Mouse (Mus musculus) hindbrain, postnatal 0 days (tissue): ENCODE results near the gene Cfap77. TPM values are rescaled to one million over a fixed set of nuclear protein-coding genes. Genes with fewer than 3 reads are reported as not detected.

Experiments used
- ATAC-seq: fragments of 200-750 bp; cut with Nextera tagmentation; 2 replicates; pipeline ENCODE4 v1.8.0; 2017; ENCODE audit warnings: mild to moderate bottlenecking, moderate TSS enrichment, moderate library complexity
- DNase-seq: peaks from one replicate; pipeline ENCODE4 v3.0.0-alpha.2; 2015; ENCODE audit warnings: low spot score
- H3K27ac ChIP-seq: fragments of 300-500 bp; sonication (generic); 2 replicates; pipeline ENCODE4 v1.5.1; 2014; ENCODE audit warnings: mild to moderate bottlenecking
- H3K27me3 ChIP-seq: fragments of 300-500 bp; sonication (generic); 2 replicates; pipeline ENCODE4 v1.6.1; 2014; ENCODE audit warnings: low read length, mixed read lengths; ENCODE audit not compliant: insufficient read depth
- H3K36me3 ChIP-seq: fragments of 300-500 bp; sonication (generic); 2 replicates; pipeline ENCODE4 v1.6.1; 2014; ENCODE audit warnings: low read length, mixed read lengths; ENCODE audit not compliant: insufficient read depth
- H3K4me1 ChIP-seq: fragments of 300-500 bp; sonication (generic); 2 replicates; pipeline ENCODE4 v1.6.1; 2014; ENCODE audit warnings: antibody characterized with exemption, low read length, mixed read lengths; ENCODE audit not compliant: insufficient read depth
- H3K4me2 ChIP-seq: fragments of 300-500 bp; sonication (generic); 2 replicates; pipeline ENCODE4 v1.6.1; 2014; ENCODE audit warnings: low read depth, mild to moderate bottlenecking, low read length, moderate library complexity, mixed read lengths
- H3K4me3 ChIP-seq: fragments of 300-500 bp; sonication (generic); 2 replicates; pipeline ENCODE4 v1.5.1; 2014; ENCODE audit warnings: low read length
- H3K9ac ChIP-seq: fragments of 300-500 bp; sonication (generic); replicated peaks from 2 replicates; pipeline ENCODE4 v1.6.1; 2014; ENCODE audit warnings: mild to moderate bottlenecking, low read length, moderate library complexity, mixed read lengths
- H3K9me3 ChIP-seq: fragments of 300-500 bp; sonication (generic); 2 replicates; pipeline ENCODE4 v1.6.1; 2016; ENCODE audit warnings: low read length, mixed read lengths
- CTCF ChIP-seq: IDR thresholded peaks from 2 replicates; pipeline ENCODE4 v1.5.1; 2016; ENCODE audit warnings: antibody characterized with exemption, control low read depth, low read depth
- WGBS: fragments of 180-500 bp; shearing (Covaris S2); extraction: QIAGEN DNeasy Blood & Tissue Kit; methylation state at CpG from one replicate; pipeline ENCODE4 v1.1.7; 2014; 5-methylcytosine and 5-hydroxymethylcytosine counted together
- polyA plus RNA-seq: library from polyadenylated mRNA; unstranded; fragments of >200 nt; fragmentation: Nextera tagmentation; extraction: Ambion mirVana; gene quantifications from 2 replicates; pipeline ENCODE4 v1.2.1, GENCODE M21; 2015
- total RNA-seq: library from RNA; depleted of rRNA; stranded (reverse); fragments of >200 nt; gene quantifications from 2 replicates; pipeline ENCODE4 v1.2.3, GENCODE M21; 2014

The Cfap77 gene
- total and polyA plus RNA-seq, 2 experiments from 2014 or later, result 0.58 to 0.96 TPM

GRCm38 (mm10) chr2:29007656-29008055 lies 47.2 kb downstream of the Cfap77 start:
- Histone ChIP-seq H3K27me3 (no peaks in the 10 kb centered on the region; the same call in 1 of the 2 replicates), H3K9ac (no peak overlapping the region), H3K9me3 (no peaks in the 10 kb centered on the region), H3K4me1 (no peaks in the 10 kb centered on the region), H3K36me3 (no peaks in the 10 kb centered on the region), H3K4me3 (no peak overlapping the region), H3K27ac (no peak overlapping the region), H3K4me2 (no peak overlapping the region)
- TF ChIP-seq CTCF, result no peak
- ATAC-seq (no peak), DNase-seq (no peak)
- 85% methylated on average over 6 of the region's 6 CpGs for WGBS

- ATAC-seq (no peak), DNase-seq (peak; percentile 30)
- Histone ChIP-seq H3K4me1 (no peaks in the 10 kb centered on the region), H3K27me3 (no peaks in the 10 kb centered on the region; the same call in 1 of the 2 replicates), H3K27ac (no peak overlapping the region), H3K9me3 (no peaks in the 10 kb centered on the region), H3K4me3 (no peak overlapping the region), H3K36me3 (no peaks in the 10 kb centered on the region), H3K9ac (no peak overlapping the region), H3K4me2 (no peak overlapping the region)
- 48% methylated on average over 13 of the region's 13 CpGs for WGBS
- TF ChIP-seq CTCF, result no peak
Measured at GRCm38 (mm10) chr2:29006455-29007034, 48.3 kb downstream of the Cfap77 start.

- H3K27ac ChIP-seq, result no peak overlapping the region
- H3K4me3 ChIP-seq, result no peak overlapping the region
- H3K4me1 ChIP-seq, result no peaks in the 10 kb centered on the region
- TF ChIP-seq CTCF, result no peak
- no peak overlapping the region for H3K4me2 ChIP-seq
- 70% methylated on average over 9 of the region's 9 CpGs for WGBS
- H3K9ac ChIP-seq, result no peak overlapping the region
- no peaks in the 10 kb centered on the region for H3K36me3 ChIP-seq
- H3K9me3 ChIP-seq, result no peaks in the 10 kb centered on the region
- DNase-seq (no peak), ATAC-seq (no peak)
- no peaks in the 10 kb centered on the region; the same call in 1 of the 2 replicates for H3K27me3 ChIP-seq
Measured at GRCm38 (mm10) chr2:29004037-29004436, 50.8 kb downstream of the Cfap77 start.

- WGBS, result 51% methylated on average over 5 of the region's 5 CpGs
- Histone ChIP-seq H3K9ac (no peak overlapping the region), H3K4me3 (no peak overlapping the region), H3K36me3 (no peaks in the 10 kb centered on the region), H3K27me3 (no peaks in the 10 kb centered on the region), H3K4me1 (peaks cover 5% of the 10 kb centered on the region; the same call in 1 of the 2 replicates), H3K27ac (peak overlapping the region; percentile 67; the same call in 1 of the 2 replicates), H3K9me3 (no peaks in the 10 kb centered on the region), H3K4me2 (no peak overlapping the region)
- ATAC-seq (no peak), DNase-seq (peak; percentile 51)
- TF ChIP-seq CTCF, result no peak
Measured at GRCm38 (mm10) chr2:28998246-28998645, 56.6 kb downstream of the Cfap77 start.

GRCm38 (mm10) chr2:28997161-28997834 lies 57.6 kb downstream of the Cfap77 start:
- 33% methylated on average over 14 of the region's 14 CpGs for WGBS
- ATAC-seq (peak; percentile 61), DNase-seq (peak; percentile 75)
- no peak overlapping the region for H3K9ac ChIP-seq
- H3K4me2 ChIP-seq, result no peak overlapping the region
- no peaks in the 10 kb centered on the region for H3K27me3 ChIP-seq
- TF ChIP-seq CTCF, result no peak
- no peaks in the 10 kb centered on the region for H3K36me3 ChIP-seq
- peak overlapping the region; percentile 67; the same call in 1 of the 2 replicates for H3K27ac ChIP-seq
- H3K4me1 ChIP-seq, result peaks cover 5% of the 10 kb centered on the region; the same call in 1 of the 2 replicates
- H3K9me3 ChIP-seq, result no peaks in the 10 kb centered on the region
- no peak overlapping the region for H3K4me3 ChIP-seq

GRCm38 (mm10) chr2:28995436-28995835 lies 59.4 kb downstream of the Cfap77 start:
- 39% methylated on average over 4 of the region's 4 CpGs for WGBS
- no peak overlapping the region for H3K27ac ChIP-seq
- H3K4me3 ChIP-seq, result no peak overlapping the region
- H3K4me2 ChIP-seq, result no peak overlapping the region
- no peak for TF ChIP-seq CTCF
- no peaks in the 10 kb centered on the region for H3K27me3 ChIP-seq
- no peaks in the 10 kb centered on the region for H3K9me3 ChIP-seq
- no peak overlapping the region for H3K9ac ChIP-seq
- DNase-seq (peak; percentile 65), ATAC-seq (peak; percentile 44; the same call in 1 of the 2 replicates)
- H3K4me1 ChIP-seq, result peaks cover 5% of the 10 kb centered on the region; the same call in 1 of the 2 replicates
- no peaks in the 10 kb centered on the region for H3K36me3 ChIP-seq

- no peak overlapping the region for H3K9ac ChIP-seq
- WGBS, result 49% methylated on average over 12 of the region's 12 CpGs
- TF ChIP-seq CTCF, result no peak
Measured at GRCm38 (mm10) chr2:28994014-28994413, 60.9 kb downstream of the Cfap77 start.

More at GRCm38 (mm10) chr2:28994014-28994413, 60.9 kb downstream of the Cfap77 start:
- H3K27ac ChIP-seq, result no peak overlapping the region
- H3K4me3 ChIP-seq, result no peak overlapping the region
- peak; percentile 4 for DNase-seq
- H3K4me1 ChIP-seq, result peaks cover 5% of the 10 kb centered on the region; the same call in 1 of the 2 replicates
- H3K27me3 ChIP-seq, result no peaks in the 10 kb centered on the region
- no peaks in the 10 kb centered on the region for H3K9me3 ChIP-seq
- ATAC-seq, result no peak
- no peaks in the 10 kb centered on the region for H3K36me3 ChIP-seq
- no peak overlapping the region for H3K4me2 ChIP-seq
